Mouse (Mus musculus): ENCODE data around the gene Gm7168.

DNA sequence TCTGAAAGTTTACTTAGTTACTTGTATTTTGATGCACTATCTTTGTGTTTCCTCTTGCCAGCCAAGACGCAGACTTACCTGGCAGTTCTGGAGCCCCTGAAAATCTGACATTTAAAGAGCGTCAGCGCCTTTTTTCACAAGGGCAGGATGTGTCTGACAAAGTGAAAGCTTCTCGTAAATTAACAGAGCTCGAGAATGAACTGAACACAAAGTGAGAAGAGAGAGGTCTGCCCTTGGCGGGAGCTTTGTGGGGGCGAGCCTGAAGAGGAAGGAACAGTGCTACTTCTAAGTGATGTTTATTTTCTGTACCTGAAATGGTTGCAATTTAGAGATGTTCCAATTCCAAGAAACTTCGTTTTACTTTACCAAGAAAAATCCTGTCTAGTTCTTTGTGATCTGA, 44.4 kb upstream of the Gm7168 start:
- TF ChIP-seq EP300 (optimal IDR thresholded peaks at IDR 0.05) (no peak), CTCF (IDR thresholded peaks at IDR 0.05; ENCODE audit: low read depth) (no peak)

Measured in stomach, postnatal 0 days (tissue).